Mouse (Mus musculus): ENCODE data around the gene Spsb4. TPM values are rescaled to one million over a fixed set of nuclear protein-coding genes. Genes with fewer than 3 reads are reported as not detected.

Spsb4 gene
- 4.4 TPM in 1 of 2 replicates, not detected in the other for total RNA-seq (2015; ENCODE audit: low replicate concordance)
- total RNA-seq (2017; ENCODE audit: low replicate concordance): not detected in 2 replicates

DNA sequence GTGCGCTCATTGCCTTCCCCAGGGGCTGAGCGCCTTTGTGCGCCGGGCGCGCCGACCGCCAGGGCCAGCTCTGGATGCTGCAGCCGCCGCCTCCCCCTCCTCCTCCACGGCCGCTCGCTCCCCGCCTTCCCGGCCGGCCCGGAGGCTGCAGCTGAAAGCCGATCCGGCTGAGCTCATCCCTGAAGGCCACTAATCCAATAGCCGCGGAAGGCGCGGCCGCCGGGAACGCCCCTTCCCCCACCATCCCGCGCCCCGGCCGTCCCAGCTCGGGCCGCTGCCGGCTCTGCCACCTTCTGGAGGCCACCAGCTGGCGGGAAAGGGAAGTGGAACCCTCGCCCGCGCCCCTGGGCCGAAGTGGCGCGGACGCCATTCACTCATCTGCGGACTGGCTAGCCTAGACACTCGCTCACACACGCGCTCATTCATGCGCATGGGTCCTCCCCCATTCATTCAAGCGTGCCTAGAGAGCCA lies at the start of gene Spsb4:
TSS of gene Spsb4 (minus strand) at position 167 of the 471 bp plus-strand sequence.
- no peak for ATAC-seq (replicated peaks; ENCODE audit: low FRiP score, poor library complexity, severe bottlenecking)

DNA sequence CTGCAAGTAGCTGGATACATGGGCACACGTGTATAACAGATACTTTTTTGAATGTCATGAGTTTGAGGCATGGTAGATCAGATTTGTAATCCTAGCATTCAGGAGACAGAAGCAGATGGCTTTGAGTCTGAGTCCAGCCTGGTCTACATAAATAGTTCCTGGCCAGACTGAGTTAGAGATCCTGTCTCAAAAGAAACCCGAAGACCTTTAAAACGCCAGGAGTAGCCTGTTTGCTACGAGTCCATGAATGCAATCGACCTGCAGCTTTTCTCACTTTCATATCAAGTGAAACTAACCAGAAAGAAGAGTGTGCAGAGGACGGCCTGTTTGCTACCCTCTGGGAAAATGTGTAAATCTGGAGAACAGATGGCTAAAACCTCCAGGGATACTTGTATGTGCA lies 49.1 kb upstream of the Spsb4 start:
- no peak for ATAC-seq (replicated peaks; ENCODE audit: low FRiP score, poor library complexity, severe bottlenecking)

DNA sequence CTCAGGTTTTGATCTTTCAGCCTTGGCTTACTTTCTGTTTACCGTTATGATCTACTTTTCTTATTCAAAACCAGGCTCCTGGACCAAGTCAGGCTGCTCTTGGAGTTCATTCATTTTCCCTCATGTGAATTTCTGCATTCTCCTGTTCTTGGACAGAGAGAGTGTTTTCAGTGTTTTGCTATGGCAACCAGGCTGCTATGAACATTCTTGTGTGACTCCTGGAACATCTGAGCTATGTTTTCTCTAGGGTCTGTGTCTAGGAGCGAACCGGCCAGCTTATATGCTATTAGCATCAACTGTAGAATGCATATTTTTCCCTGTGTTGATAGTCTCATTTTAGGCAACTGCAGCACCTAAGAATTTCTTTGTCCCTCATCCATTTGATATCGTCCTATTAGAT lies 47.2 kb upstream of the Spsb4 start:
- ATAC-seq (replicated peaks; ENCODE audit: low FRiP score, poor library complexity, severe bottlenecking): no peak

DNA sequence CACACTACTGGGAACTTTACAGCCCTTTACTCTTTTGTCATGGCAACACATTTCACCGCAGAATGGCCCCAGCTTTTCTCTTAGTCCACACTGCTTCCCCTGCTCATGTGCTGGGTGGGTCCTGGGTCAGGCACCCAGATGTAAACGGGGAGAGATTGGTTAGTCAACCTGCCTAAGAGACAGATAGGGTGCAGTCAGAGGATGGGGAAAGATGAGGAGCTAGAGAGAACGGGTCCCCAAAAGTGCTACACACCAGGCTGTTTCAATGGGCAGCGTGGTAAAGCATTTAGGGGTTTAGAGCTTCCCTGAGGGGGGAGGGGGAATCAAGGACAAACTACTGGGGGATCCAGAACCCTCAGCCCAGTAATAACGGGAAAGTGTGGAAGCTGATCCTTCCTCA lies 46.6 kb upstream of the Spsb4 start:
- ATAC-seq (replicated peaks; ENCODE audit: low FRiP score, poor library complexity, severe bottlenecking): no peak

DNA sequence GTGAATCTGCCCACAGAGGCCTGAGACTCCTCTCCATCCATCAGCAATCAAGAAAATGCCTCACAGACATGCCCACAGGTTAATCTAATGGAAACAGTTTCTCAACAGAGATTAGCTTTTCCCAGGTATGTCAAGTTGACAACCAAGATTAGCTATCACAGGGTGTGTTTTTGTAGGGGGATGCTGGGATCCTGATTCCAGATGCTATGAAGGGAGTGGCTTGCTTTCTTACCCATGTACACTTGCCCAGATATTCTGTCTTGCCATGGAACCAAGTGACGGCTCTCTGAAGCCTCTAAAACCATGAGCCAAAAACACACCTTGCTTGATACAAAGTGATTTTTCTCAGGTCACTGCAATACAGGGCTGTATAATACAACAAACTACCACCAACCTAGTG lies 45.5 kb upstream of the Spsb4 start:
- no peak for ATAC-seq (replicated peaks; ENCODE audit: low FRiP score, poor library complexity, severe bottlenecking)

DNA sequence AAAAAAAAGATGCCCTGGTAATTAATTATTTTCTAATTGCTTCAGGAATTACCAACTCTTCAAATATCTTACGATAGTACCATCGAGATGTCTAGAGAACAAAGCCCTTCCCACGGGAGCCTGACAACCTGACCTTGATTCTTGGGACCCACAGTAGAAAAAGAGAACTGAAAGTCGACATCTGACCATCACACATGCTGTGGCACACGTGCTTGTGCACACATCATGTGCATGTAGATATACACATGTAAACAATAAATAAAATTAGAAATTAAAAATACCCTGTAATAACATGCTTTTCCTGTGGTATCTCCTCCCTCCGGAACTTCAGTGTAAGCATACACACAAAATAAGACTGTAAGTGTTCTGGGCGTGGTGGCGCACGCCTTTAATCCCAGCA lies 43.1 kb upstream of the Spsb4 start:
- ATAC-seq (replicated peaks; ENCODE audit: low FRiP score, poor library complexity, severe bottlenecking): no peak

DNA sequence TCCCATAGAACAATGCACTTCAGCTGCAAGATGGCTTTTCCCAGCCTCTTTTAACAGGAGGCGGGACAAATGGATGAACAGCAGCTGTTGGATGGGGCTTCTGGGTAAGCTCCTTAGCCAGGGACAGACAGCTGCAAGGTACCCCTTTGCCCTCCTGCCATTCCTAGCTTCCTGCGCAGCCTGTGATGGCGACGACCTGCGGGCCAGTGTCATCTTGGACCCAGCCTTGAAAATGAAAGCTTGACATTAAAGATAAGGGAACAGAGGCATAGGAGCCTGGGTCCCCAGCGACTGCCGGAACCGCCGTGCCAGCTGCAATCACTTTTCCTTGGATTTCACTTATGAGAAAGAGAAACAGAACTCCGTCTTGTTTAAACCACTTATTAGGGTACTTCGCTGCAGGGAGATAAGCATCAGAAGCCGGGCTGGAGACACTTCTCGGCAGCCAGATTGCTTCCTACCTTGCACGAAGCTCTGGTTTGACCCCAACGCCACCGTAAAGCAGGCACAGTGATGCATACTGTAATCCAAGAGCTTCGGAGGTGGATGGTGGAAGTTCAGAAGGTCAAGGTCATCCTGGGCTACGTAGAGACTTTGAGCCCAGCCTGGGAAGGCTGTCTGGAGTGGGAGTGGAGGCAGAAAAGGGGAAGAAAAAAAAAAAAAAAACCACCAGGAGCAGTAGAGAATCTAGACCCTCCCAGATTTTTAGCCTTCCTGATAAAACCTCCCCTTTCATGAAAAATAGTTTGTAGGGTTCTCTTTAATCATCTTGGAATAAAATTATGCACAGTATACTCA lies 38.1 kb upstream of the Spsb4 start:
- ATAC-seq (replicated peaks; ENCODE audit: low FRiP score, poor library complexity, severe bottlenecking): no peak

DNA sequence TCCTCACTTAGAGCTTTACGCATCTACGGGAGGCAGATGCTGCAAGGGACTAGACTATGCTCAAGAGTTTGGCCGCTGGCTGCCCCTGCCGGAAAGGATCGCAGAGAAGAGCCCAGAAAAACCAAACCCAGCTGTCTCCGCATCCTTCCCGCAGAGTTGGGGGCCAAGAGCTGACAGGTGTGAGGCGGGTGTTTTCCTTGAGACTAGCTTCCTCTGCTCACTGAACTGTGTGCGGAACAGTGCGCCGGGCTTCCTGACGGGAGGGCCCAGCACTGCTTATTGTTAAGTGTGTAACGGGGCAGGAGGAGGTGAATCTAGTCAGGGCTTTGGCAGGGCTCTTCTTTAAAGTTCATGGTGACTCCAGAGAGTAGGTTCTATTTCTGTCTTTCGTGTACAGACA lies 37.3 kb upstream of the Spsb4 start:
- no peak for ATAC-seq (replicated peaks; ENCODE audit: low FRiP score, poor library complexity, severe bottlenecking)

DNA sequence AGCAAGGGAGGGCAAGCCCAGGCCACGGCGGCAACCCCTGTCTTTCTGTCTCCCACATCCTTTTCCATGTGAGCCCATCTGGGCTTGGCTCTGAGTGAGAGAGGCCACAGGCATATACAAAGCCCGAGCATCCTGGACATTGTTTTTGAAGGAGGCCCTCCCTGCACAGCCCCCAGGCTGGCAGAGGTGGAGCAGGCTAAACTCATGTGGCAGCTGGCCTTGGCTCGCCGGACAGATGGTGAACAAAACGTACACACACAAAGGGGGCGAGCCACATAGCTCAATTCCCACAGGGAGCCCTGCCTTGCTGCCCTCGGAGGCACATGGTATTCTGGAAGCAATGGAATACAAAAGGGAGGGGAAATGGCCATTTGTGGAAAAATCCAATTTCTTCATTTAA lies 32.5 kb upstream of the Spsb4 start:
- ATAC-seq (replicated peaks; ENCODE audit: low FRiP score, poor library complexity, severe bottlenecking): no peak

DNA sequence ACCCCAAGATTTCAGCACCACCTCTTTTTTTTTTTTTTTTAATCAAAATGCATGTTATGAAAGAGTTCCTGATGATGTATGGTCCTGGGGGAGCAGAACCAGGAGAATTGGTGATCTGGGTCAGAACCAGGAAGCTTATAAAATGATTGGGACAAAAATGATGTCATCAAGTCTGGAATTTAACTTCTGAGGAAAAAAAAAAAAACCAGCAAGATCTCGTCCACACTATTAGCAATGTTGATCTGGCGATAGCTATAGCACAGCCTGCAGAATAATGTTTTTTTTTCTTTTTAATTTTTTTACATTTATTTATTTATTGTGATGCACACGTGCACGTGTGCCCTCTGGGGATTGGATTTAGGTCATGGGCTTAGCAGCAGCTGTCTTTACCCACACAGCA lies 27.6 kb upstream of the Spsb4 start:
- no peak for ATAC-seq (replicated peaks; ENCODE audit: low FRiP score, poor library complexity, severe bottlenecking)

DNA sequence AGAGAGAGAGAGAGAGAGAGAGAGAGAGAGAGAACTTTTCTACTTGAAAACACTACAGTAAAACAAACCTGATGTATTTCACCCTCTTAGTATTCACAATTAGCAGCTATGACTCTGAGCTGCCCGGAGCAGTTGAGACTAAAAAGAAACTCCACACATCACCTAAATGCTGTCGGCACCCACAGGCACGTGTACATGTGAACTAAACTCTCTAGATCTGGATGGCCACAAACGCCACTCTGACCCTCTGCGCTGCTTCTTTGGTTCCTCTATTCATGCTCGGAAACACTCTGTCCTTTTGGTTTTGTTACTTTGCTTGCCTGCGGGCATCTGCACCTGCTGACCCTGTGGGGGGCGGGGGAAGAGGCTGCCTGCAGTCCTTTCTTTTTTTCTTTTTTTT lies 23.0 kb upstream of the Spsb4 start:
- no peak for ATAC-seq (replicated peaks; ENCODE audit: low FRiP score, poor library complexity, severe bottlenecking)

DNA sequence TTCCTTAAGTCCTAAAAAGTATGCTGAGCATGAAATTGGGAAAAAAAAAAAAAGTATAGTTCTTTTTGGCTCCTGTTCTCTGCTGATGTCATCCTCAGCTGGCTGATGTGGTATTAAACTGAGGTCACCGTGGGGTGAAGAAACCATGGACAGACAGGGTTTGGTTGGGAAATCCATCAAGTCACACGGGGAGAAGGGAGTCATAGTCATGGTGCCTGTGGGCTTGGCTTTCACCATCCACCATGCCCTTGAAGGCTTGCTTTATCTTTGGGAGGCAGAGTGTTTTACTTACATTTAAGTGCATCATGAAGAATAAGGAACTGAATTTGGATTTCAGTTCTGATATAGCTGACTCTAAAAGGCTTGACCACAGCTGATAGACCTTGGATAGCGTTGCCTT lies 19.4 kb upstream of the Spsb4 start:
- no peak for ATAC-seq (replicated peaks; ENCODE audit: low FRiP score, poor library complexity, severe bottlenecking)

DNA sequence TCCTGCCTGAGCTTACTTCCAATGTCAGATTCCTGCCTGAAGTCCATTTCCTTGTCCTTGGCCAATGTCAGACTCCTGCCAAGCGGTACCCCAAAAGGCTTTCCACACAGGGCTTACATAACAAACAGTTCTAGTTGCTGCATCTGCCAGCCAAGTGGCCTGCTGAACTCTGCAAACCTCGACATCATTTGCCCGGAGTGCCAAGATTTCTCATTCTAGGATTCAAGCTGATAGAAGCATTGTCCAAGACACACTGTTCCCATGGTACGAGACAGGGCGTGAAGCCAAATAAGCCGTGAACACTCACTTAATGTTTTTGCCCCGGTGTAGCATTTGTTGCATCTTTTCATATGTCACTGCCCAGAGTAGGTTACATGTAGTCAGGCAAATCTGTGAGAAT lies 18.0 kb upstream of the Spsb4 start:
- ATAC-seq (replicated peaks; ENCODE audit: low FRiP score, poor library complexity, severe bottlenecking): no peak

DNA sequence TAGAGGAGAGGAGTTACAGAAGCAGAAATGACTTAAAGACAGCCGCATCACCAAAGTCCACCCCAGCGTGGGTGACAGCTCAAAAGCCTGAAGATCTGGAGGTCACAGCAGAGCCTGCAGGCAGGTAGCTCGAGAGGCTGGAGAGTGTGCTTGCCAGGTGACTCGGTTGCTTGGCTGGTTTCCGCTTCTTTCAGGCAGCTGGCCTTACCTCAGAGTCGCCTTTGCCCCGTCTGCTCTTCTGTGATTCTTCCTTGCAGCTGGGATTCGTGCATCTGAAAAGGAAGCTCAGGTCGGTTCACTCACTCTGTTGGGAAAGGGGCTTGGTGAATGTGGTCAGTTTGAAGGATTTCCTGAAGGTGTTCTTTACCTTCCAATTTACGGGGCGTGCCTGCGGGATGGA lies 8.7 kb upstream of the Spsb4 start:
- ATAC-seq (replicated peaks; ENCODE audit: low FRiP score, poor library complexity, severe bottlenecking): no peak

DNA sequence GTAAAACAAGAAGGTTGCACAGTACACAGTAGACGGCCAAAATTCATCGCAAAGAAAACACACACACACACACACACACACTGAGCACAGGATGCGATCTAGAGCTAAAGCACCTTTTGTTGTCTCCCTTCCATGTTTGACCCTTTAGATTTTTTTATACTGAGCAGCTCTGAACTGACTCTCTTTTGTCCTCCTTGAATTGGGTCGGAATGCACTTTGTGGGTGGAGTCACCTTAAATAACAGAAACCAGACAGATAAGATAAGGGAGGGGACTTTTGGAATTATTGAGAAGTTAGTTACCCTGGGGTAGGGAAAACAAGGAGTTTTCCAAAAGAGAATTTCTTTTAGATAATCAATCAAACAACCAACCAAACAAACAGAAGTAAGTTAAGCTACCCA lies 7.4 kb upstream of the Spsb4 start:
- no peak for ATAC-seq (replicated peaks; ENCODE audit: low FRiP score, poor library complexity, severe bottlenecking)

DNA sequence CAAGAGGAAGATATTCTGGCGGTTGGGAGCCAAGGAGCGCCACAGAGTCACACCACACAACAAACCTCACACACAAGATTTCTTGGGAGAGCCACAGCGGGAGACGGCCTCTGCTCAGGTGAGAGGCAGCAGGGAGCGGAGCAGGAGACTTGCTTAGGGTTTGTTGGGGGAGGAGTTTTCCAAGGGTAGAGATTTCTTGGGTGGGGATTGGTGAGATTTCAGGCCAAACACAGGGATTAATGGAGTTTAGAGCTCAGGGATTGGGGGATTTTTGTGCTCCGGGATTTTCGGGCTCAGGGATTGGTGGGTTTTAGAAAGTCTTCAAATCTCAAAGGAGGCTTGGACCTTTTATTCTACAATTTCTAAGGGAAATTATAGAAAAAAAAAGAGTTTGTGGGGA lies 5.8 kb upstream of the Spsb4 start:
- no peak for ATAC-seq (replicated peaks; ENCODE audit: low FRiP score, poor library complexity, severe bottlenecking)

DNA sequence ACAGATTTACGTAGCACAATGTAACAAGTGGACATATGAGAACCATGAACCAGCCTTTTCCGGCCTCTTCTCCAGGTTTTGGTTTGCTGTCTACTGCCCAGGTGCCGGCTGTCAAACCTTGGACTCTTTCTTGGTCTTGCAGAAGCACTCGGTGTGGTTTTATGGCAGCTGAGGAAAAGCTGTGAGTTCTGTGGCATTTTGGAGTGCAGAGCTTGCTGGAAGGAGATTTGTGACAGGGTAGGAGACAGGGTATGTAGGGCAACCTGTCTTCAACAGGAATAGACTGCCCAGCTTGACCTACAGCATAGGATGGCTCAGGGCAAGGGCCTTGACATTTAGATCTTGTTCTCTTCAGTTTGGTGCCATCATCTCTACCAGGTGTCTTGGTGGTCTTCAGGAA lies 4.3 kb upstream of the Spsb4 start:
- ATAC-seq (replicated peaks; ENCODE audit: low FRiP score, poor library complexity, severe bottlenecking): no peak

DNA sequence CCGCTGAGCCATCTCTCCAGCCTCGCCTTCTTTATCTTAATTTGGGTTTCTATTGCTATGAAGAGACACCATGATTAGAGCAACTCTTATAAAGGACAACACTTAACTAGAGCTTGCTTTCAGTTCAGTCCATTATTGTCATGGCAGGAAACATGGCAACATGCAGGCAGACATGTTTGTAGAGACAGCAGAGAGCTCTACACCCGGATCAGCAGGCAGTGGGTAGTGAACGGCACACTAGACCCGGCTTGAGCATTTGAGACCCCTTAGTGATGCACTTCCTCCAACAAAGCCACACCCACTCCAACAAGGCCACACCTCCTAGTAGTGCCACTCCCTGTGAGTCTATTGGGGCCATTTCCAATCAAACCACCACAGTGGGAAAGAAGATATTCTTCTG lies 3.7 kb upstream of the Spsb4 start:
- no peak for ATAC-seq (replicated peaks; ENCODE audit: low FRiP score, poor library complexity, severe bottlenecking)

DNA sequence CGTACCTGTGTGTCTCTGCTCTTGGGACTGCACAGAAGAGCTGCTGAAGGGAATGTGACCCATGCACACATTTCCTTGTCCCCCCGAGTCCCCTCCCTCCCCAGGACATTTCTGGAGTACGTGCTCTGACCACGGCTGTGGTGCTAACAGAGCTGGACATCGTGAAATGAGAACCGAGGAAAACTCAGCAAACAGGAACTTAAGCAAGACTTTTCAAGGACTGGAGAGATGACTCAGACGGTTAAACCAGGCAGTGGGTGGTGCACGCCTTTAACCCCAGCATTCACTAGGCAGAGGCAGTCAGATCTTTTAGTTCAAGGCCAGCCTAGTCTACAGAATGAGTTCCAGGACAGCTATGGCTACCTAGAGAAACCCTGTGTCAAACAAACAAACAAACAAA lies 1.5 kb upstream of the Spsb4 start:
- ATAC-seq (replicated peaks; ENCODE audit: low FRiP score, poor library complexity, severe bottlenecking): no peak

DNA sequence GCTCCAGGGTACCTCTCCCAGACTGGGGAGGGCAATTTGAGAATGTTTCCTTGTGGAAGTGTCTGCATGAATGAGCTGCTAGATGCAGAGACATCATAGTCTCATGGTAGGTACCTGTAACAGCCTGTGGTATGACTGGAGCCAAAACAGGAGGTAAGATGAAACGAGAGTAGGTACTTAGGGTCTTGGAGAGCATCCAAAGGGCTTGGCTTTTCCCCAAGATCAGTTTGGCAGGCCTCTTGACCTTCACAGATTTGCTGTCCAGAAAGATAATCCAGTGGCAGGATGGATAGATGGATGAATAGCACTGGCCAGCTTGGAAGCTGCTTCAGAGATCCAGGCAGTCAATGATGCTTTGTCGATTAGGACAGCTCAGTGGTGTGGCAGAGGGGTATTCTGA lies 1.0 kb upstream of the Spsb4 start:
- no peak for ATAC-seq (replicated peaks; ENCODE audit: low FRiP score, poor library complexity, severe bottlenecking)

DNA sequence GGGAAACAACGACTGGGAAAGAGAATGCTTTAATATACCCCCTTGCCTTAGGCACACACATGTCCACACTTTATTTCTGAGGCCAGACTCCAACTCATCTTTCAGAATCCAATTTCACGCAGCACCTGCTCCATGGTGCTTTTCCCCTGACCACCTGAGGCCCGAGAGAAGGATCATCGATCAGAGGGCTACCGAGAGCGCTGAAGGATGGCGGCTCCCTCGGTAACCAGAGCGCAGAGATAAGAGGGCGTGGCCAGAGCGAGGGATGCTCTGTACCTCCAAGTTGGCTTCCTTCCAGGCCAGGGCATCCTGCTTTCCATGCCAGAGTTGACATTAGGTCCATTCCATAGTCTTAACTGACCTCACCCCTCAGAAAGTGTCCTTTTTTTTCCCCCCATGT lies 588 bp upstream of the Spsb4 start:
- ATAC-seq (replicated peaks; ENCODE audit: low FRiP score, poor library complexity, severe bottlenecking): no peak

Measured in erythroblast, adult 5-6 weeks (primary cell).